Mouse (Mus musculus) forebrain, embryonic 12.5 days (tissue): ENCODE results near the gene Dcdc2c. TPM values are rescaled to one million over a fixed set of nuclear protein-coding genes. Genes with fewer than 3 reads are reported as not detected.

ENCODE experiments used
- ATAC-seq: fragments of 200-750 bp; cut with Nextera tagmentation; 2 replicates; pipeline ENCODE4 v1.8.0; 2017; ENCODE audit warnings: moderate TSS enrichment; ENCODE audit not compliant: low FRiP score
- H3K27ac ChIP-seq: fragments of 300-500 bp; sonication (generic); 2 replicates; pipeline ENCODE4 v1.5.1; 2016; ENCODE audit warnings: mild to moderate bottlenecking
- H3K27me3 ChIP-seq: fragments of 300-500 bp; sonication (generic); 2 replicates; pipeline ENCODE4 v1.6.1; 2016; ENCODE audit warnings: mild to moderate bottlenecking
- H3K36me3 ChIP-seq: fragments of 300-500 bp; sonication (generic); replicated peaks from 2 replicates; pipeline ENCODE4 v1.6.1; 2016; ENCODE audit warnings: mild to moderate bottlenecking
- H3K4me1 ChIP-seq: fragments of 300-500 bp; sonication (generic); 2 replicates; pipeline ENCODE4 v1.6.1; 2016
- H3K4me2 ChIP-seq: fragments of 300-500 bp; sonication (generic); 2 replicates; pipeline ENCODE4 v1.6.1; 2016; ENCODE audit warnings: mild to moderate bottlenecking, moderate library complexity
- H3K4me3 ChIP-seq: fragments of 300-500 bp; sonication (generic); replicated peaks from 2 replicates; pipeline ENCODE4 v1.5.1; 2016; ENCODE audit warnings: mild to moderate bottlenecking
- H3K9ac ChIP-seq: fragments of 300-500 bp; sonication (generic); 2 replicates; pipeline ENCODE4 v1.6.1; 2016; ENCODE audit warnings: mild to moderate bottlenecking
- H3K9me3 ChIP-seq: fragments of 300-500 bp; sonication (generic); 2 replicates; pipeline ENCODE4 v1.6.1; 2016
- WGBS: fragments of 180-500 bp; shearing (Covaris S2); methylation state at CpG from one replicate; pipeline ENCODE4 v1.1.7; 2016; 5-methylcytosine and 5-hydroxymethylcytosine counted together
- polyA plus RNA-seq: library from polyadenylated mRNA; unstranded; fragments of >200 nt; fragmentation: Nextera tagmentation; extraction: Ambion mirVana; gene quantifications from 2 replicates; pipeline ENCODE4 v1.2.1, GENCODE M21; 2016

Gene Dcdc2c
- polyA plus RNA-seq, 1 experiment from 2014 or later: 0.13 TPM

- Histone ChIP-seq H3K27ac (no peak overlapping the region), H3K4me1 (no peaks in the 10 kb centered on the region), H3K9ac (no peak overlapping the region), H3K4me2 (no peak overlapping the region), H3K9me3 (no peaks in the 10 kb centered on the region), H3K36me3 (no peaks in the 10 kb centered on the region), H3K4me3 (no peak overlapping the region), H3K27me3 (no peaks in the 10 kb centered on the region)
- WGBS: 79% methylated on average over 6 of the region's 6 CpGs
- no peak for ATAC-seq
These were observed 23.3 kb upstream of the Dcdc2c start for GRCm38 (mm10) chr12:28575366-28576070.

GRCm38 (mm10) chr12:28572241-28572640, 20.0 kb upstream of the Dcdc2c start:
- no peak for ATAC-seq
- no peak overlapping the region for H3K4me3 ChIP-seq
- H3K27me3 ChIP-seq: no peaks in the 10 kb centered on the region
- no peaks in the 10 kb centered on the region for H3K9me3 ChIP-seq
- H3K4me1 ChIP-seq: no peaks in the 10 kb centered on the region
- 87% methylated on average over 2 of the region's 2 CpGs for WGBS
- no peak overlapping the region for H3K9ac ChIP-seq
- no peak overlapping the region for H3K4me2 ChIP-seq
- no peak overlapping the region for H3K27ac ChIP-seq
- H3K36me3 ChIP-seq: no peaks in the 10 kb centered on the region

GRCm38 (mm10) chr12:28551775-28552174, 424 bp downstream of the Dcdc2c start:
- H3K4me2 ChIP-seq: no peak overlapping the region
- H3K9ac ChIP-seq: no peak overlapping the region
- H3K4me3 ChIP-seq: no peak overlapping the region
- H3K27ac ChIP-seq: no peak overlapping the region
- H3K36me3 ChIP-seq: no peaks in the 10 kb centered on the region
- ATAC-seq: no peak
- no peaks in the 10 kb centered on the region for H3K9me3 ChIP-seq
- 74% methylated on average over 18 of the region's 18 CpGs for WGBS
- H3K4me1 ChIP-seq: no peaks in the 10 kb centered on the region
- 0 out of 2 replicates have a peak, but pooled peaks cover 4% of the 10 kb centered on the region for H3K27me3 ChIP-seq

- H3K4me1 ChIP-seq: no peaks in the 10 kb centered on the region
- no peak overlapping the region for H3K27ac ChIP-seq
- H3K36me3 ChIP-seq: no peaks in the 10 kb centered on the region
- H3K4me3 ChIP-seq: no peak overlapping the region
- no peak overlapping the region for H3K9ac ChIP-seq
- WGBS: 71% methylated on average over 4 of the region's 4 CpGs
- no peak overlapping the region for H3K4me2 ChIP-seq
- 0 out of 2 replicates have a peak, but pooled peaks cover 4% of the 10 kb centered on the region for H3K27me3 ChIP-seq
- H3K9me3 ChIP-seq: no peaks in the 10 kb centered on the region
- ATAC-seq: no peak
These were observed 3.3 kb downstream of the Dcdc2c start for GRCm38 (mm10) chr12:28548887-28549286.

- peaks cover 8% of the 10 kb centered on the region; the same call in 1 of the 2 replicates for H3K9me3 ChIP-seq
- H3K9ac ChIP-seq: no peak overlapping the region
- no peaks in the 10 kb centered on the region for H3K27me3 ChIP-seq
- H3K4me1 ChIP-seq: no peaks in the 10 kb centered on the region
- no peak overlapping the region for H3K4me3 ChIP-seq
- no peak overlapping the region for H3K4me2 ChIP-seq
- no peaks in the 10 kb centered on the region for H3K36me3 ChIP-seq
- WGBS: 55% methylated on average over 1 of the region's 1 CpGs
- ATAC-seq: no peak
- no peak overlapping the region for H3K27ac ChIP-seq
These were observed 37.9 kb downstream of the Dcdc2c start for GRCm38 (mm10) chr12:28514264-28514775.

- Histone ChIP-seq H3K4me3 (no peak overlapping the region), H3K27me3 (no peaks in the 10 kb centered on the region), H3K9me3 (peaks cover 8% of the 10 kb centered on the region; the same call in 1 of the 2 replicates), H3K36me3 (no peaks in the 10 kb centered on the region), H3K4me2 (no peak overlapping the region), H3K9ac (no peak overlapping the region), H3K27ac (no peak overlapping the region), H3K4me1 (no peaks in the 10 kb centered on the region)
- WGBS: 54% methylated on average over 5 of the region's 5 CpGs
- no peak for ATAC-seq
These were observed 42.4 kb downstream of the Dcdc2c start for GRCm38 (mm10) chr12:28509699-28510280.

- no peak overlapping the region for H3K4me3 ChIP-seq
- whole genome bisulfite sequencing: 86% methylated on average over 5 of the region's 5 CpGs
- H3K27ac ChIP-seq: no peak overlapping the region
- H3K27me3 ChIP-seq: no peaks in the 10 kb centered on the region
- H3K9ac ChIP-seq: no peak overlapping the region
- H3K36me3 ChIP-seq: no peaks in the 10 kb centered on the region
- no peak overlapping the region for H3K4me2 ChIP-seq
- ATAC-seq: no peak
- no peaks in the 10 kb centered on the region for H3K9me3 ChIP-seq
- H3K4me1 ChIP-seq: no peaks in the 10 kb centered on the region
These were observed 57.9 kb downstream of the Dcdc2c start for GRCm38 (mm10) chr12:28494289-28494688.

- Histone ChIP-seq H3K4me1 (no peaks in the 10 kb centered on the region), H3K9ac (no peak overlapping the region), H3K36me3 (no peaks in the 10 kb centered on the region), H3K4me3 (no peak overlapping the region), H3K4me2 (no peak overlapping the region), H3K27ac (no peak overlapping the region), H3K9me3 (no peaks in the 10 kb centered on the region), H3K27me3 (no peaks in the 10 kb centered on the region)
- no peak for ATAC-seq
- WGBS: 83% methylated on average over 10 of the region's 10 CpGs
These were observed 69.6 kb downstream of the Dcdc2c start for GRCm38 (mm10) chr12:28482483-28483160.

- peak overlapping the region; percentile 82 for H3K27ac ChIP-seq
- H3K4me1 ChIP-seq: peaks cover 18% of the 10 kb centered on the region
- no peaks in the 10 kb centered on the region for H3K36me3 ChIP-seq
- H3K9ac ChIP-seq: no peak overlapping the region
- H3K4me3 ChIP-seq: no peak overlapping the region
- peak overlapping the region; percentile 6; the same call in 1 of the 2 replicates for H3K4me2 ChIP-seq
- ATAC-seq: peak; percentile 84; the same call in 1 of the 2 replicates
- H3K27me3 ChIP-seq: no peaks in the 10 kb centered on the region
- H3K9me3 ChIP-seq: no peaks in the 10 kb centered on the region
- WGBS: 4% methylated on average over 2 of the region's 2 CpGs
These were observed 91.2 kb downstream of the Dcdc2c start for GRCm38 (mm10) chr12:28460951-28461431.

GRCm38 (mm10) chr12:28460523-28460922, 91.7 kb downstream of the Dcdc2c start:
- WGBS: 8% methylated on average over 7 of the region's 7 CpGs
- Histone ChIP-seq H3K27me3 (no peaks in the 10 kb centered on the region), H3K9me3 (no peaks in the 10 kb centered on the region), H3K9ac (no peak overlapping the region), H3K4me2 (peak overlapping the region; percentile 6; the same call in 1 of the 2 replicates), H3K36me3 (no peaks in the 10 kb centered on the region), H3K4me3 (no peak overlapping the region), H3K4me1 (peaks cover 18% of the 10 kb centered on the region), H3K27ac (peak overlapping the region; percentile 79)
- ATAC-seq: no peak; the same call in 1 of the 2 replicates

- peaks cover 18% of the 10 kb centered on the region for H3K4me1 ChIP-seq
- no peak overlapping the region for H3K4me3 ChIP-seq
- ATAC-seq: no peak
- no peaks in the 10 kb centered on the region for H3K27me3 ChIP-seq
- no peaks in the 10 kb centered on the region for H3K36me3 ChIP-seq
- no peak overlapping the region for H3K9ac ChIP-seq
- H3K9me3 ChIP-seq: no peaks in the 10 kb centered on the region
- 91% methylated on average over 5 of the region's 5 CpGs for WGBS
- no peak overlapping the region for H3K27ac ChIP-seq
- no peak overlapping the region for H3K4me2 ChIP-seq
These were observed 93.4 kb downstream of the Dcdc2c start for GRCm38 (mm10) chr12:28458786-28459185.

GRCm38 (mm10) chr12:28436536-28436935, 115.7 kb downstream of the Dcdc2c start:
- ATAC-seq: no peak
- no peak overlapping the region for H3K4me3 ChIP-seq
- no peak overlapping the region for H3K9ac ChIP-seq
- no peaks in the 10 kb centered on the region for H3K9me3 ChIP-seq
- H3K27me3 ChIP-seq: no peaks in the 10 kb centered on the region
- no peaks in the 10 kb centered on the region for H3K36me3 ChIP-seq
- H3K4me1 ChIP-seq: peaks cover 5% of the 10 kb centered on the region
- 75% methylated on average over 5 of the region's 5 CpGs for WGBS
- no peak overlapping the region for H3K27ac ChIP-seq
- no peak overlapping the region for H3K4me2 ChIP-seq
